Mouse (Mus musculus) cerebellum, postnatal 10 days (tissue): ENCODE data around the gene Shmt2.
A peak's percentile ranks its signal among the peaks of the same experiment; 100 is the strongest.

Experiments used
- DNase-seq, 2 experiments: peaks; one replicate each; pipeline ENCODE4 v3.0.0; 2021; ENCODE audit warnings: mixed read lengths in 2 of 2

The Shmt2 gene

DNA sequence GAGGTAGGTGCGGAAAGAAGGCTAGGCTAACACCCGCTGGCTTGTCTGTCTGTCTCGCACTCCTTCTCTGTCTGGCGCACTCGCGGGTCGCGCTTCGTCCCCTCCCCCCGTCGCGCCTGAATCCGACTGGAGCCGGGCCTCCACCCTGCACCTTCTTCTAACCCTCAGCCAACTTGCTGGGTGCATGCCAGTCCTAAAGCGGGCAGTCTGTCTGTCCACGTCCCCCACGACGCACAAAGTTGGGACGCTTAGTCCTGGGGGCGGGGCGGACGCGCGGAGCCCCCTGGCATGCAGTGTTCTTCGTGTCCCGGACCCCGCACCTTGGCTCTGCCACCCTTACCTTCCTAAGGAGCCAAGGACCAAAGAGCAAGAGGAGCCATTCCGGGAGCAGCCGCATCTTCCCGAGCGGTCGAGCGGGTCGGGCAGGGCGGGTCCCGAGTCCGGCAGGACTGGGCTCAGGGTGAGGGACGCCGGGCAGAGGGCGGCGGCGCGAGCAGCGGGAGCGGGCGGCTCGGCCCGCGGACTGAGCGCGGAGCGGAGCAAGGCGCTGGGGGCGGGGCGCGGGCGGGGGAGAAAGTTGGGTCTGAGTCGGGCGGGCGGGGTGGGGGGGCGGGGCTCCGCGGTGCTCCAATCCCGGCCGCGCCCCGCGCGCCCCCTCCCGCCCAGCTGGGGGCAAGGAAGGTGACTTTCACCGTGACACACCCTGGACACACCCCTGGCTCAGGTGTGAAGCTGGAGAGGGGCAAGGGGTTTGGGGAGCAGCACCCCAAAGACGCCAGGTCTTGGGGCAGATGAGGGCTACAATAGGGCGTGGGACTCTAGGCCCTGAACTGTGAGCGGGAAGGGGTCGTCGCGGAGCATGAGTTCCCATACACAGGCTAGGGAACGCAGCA lies 12.0 kb upstream of the Shmt2 start, which contains the start of gene Nxph4:
Gene Nxph4 (minus strand): TSS at position 524 of the 893 bp plus-strand sequence.
- peak; percentile 77 to 78 for DNase-seq

DNA sequence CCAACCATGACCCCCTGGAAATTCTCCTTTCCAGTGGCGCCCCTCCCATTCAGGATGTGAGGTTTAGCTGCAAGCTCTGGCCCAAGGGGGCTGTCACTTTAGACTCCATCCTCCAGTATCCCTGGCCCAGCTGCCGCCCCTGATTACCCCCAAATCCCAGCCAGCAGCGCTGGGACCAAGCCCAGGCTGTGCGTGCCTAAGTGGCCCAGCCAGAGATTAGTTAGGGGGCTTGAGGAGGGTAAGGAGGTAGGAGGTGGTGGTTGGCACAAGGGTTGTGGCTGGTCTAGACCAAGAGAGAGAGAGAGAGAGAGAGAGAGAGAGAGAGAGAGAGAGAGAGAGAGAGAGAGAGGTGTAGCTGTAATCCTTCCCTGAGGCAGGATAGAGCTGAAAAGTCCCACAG lies 9.3 kb upstream of the Shmt2 start:
- peak; percentile 48 to 53 for DNase-seq

DNA sequence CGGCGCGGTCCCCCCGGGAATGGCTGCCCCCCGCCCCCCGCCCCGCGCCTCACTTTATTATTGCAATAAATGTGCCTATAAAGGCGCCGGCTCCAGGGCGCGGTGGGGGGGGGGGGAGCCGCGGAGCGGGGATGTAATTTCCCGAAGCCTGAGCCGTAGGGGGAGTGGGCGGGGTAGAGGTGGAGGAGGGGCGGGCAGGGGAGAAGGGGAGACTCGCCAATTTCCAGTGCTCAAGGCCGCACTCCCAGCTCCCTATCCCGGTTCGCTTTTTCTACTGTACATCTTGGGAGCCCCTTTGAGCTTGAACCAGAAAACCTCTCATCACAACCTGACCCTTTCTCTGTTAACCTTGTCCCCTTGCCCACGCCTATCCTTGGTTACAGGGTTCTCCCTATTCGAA lies 8.7 kb upstream of the Shmt2 start:
- DNase-seq, result peak; percentile 55

DNA sequence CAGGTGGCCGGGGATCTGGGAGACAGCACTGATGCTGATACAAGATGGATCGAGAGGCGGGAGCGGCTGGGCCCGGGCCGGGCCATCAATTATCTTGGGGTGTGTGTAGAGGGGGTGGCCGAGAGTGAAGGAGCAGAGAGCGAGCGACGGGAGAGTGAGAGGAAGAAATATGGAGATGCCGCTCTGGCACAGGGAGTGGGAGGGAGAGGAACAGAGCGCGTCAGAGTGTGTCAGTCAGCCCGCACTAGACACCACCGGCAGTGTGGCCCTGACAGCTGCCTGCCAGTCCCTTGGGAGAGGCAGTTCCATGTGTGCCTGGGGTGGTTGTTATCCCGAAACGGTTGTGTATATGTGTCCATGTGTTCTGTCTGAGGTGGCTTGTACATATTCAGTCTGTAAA lies 5.2 kb upstream of the Shmt2 start:
- DNase-seq, result peak; percentile 54 to 57

DNA sequence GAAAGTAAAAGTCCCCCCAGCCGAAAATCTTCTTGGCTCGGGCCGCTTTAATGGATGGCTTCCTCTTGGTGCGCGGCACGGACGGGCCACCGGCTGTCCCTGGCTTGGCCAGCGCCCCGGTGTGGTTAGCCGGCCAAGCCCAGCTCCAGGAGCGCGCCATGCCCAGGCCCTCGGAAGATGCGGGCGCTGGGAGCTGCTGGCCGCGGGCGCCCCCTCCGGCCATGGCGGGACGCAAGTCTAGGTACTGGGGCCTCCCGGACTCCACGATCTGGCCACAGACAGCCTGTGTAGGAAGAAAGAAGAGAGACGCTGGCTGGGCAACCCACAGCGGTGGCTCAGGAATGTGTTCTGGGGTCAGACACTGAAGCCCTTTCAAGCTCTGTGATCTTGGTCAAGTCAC lies 4.4 kb upstream of the Shmt2 start:
- peak; percentile 84 to 88 for DNase-seq

DNA sequence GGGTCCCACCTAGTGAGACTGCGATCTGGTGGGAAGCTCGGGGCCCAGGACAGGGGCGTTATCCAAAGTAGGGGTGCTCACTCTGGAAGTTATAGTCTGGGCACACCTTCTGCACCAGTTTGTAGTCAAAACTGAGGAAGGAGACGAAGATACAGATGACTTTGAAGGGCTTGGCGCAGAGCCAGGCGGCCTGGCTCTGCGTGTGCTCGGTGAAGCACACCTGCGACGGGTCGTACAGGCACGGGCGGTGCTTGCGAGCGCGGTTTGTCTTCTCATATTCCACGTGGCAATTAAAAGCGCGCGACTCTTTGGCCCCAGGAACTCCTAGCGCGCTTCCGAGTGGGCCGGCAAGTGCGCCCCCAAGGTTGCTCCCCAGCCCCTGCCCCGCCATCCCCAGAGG lies 3.8 kb upstream of the Shmt2 start:
- DNase-seq, result peak; percentile 50 to 52

DNA sequence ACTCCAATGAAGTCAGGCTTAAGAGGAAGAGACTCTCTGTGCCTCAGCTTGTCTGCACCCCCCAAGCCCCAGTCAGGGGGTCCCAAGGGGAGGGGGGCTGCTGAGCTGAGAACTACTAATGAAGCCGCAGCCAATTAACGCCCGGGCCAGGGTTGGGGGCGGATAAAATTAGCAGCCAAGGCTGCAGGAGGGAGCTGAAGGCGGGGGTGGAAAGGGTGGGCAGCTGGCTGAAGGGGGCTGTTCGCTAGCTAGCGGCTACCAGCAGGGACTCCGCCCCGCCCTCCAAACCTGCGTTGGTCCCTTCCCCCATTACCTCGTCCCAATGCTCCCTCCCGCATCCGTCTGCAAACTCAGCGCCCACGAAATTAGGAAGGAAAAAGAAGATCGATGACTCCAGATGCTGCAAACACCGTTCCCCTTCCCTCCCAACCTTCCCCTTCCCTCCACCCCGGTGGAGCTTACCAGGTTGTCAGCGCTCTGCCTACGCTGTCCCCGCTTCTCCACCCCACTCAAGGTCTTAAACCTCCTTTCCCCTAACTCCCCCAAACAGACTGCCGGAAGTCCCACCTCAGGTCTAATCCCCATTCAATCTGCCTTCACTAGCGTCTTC lies 2.5 kb upstream of the Shmt2 start:
- peak; percentile 59 to 60 for DNase-seq

DNA sequence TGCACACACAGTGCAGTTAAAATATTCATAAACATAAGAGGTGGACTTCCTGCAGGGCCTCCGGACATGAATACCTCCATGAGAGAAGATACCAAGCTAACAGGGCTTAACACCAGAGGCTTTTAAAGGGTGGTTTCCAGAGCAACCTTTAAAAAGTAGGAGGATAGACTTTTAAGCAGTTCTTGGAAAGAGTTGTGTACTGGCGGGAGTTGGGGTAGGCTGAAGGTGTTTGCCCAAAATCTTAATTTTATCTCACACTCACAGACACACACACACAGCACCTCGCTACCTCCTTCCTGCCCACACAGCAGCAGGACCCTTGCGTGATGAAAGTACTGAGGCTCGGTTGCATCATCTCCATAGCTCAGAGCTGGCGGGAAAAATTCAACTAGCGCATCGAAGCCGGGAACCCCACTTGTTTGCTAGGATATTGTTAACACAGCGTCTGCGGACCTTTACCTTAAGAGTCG lies 598 bp downstream of the Shmt2 start:
- no peak for DNase-seq

DNA sequence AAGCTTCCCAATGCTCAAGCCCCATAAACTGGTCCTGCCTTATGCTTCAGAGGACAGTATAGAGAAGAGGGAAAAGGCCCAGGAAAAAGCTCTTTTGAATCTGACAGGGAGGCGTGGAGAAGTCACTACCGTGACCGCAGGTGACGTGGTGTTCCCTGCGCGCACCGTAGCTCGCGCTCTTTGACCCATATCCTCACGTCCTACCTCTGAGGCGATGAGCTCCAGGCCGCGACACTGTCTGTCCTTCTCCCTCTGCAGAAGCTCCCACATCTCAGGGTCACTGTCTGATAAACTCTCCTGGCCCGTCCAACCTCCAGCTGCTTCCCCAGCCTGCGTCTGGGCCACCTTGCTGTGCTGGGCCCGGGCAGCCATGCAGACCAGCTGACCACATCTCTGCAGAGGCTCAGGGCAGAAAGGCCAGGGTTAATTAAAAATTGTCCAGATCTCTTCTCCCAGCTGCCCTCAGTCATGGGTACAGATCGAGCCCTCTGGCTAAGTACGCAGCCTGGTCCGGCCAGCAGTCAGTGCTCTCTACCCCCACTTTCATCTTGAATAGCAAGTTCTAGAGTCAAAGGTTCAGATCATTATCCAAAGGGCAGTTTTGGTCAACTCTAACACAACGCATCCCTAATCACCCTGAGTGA lies 1.4 kb downstream of the Shmt2 start:
- peak in 1 of 2 experiments; percentile 19 for DNase-seq

DNA sequence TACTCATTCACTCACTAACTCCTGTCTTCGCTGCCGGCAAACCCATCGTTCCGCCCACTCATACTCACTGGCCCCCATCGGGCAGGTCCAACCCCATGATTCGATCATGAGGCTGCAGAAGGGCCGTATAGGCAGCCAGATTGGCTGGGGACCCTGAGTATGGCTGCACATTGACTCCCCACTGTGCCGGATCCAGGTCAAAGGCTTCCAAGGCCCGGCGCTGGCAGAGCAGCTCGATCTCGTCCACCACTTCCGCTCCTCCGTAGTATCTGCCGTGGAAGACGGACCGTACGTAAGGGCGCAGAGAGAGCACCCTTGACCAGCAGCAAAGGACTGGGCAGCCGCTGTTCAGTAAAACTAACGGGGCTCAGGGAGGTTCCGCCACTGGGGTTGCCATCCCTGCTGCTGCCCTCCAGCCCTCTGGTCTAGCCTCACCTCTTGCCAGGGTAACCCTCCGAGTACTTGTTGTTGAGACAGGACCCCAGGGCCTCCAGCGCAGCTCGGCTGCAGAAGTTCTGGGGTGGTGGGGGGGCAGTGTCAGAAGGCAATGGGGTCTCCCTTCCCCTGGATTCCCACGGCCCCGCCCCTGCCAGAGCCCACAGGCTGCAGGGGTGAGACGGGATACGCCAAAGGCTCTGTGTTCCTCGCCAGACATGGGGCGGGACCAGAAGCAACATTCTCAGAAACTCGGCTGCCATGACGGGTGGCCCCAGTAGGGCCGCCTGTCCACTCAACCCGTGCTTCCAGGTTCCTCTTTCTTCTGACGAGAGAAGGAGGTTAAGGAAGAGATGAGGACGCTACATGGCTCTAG lies 2.1 kb downstream of the Shmt2 start:
- DNase-seq, result peak; percentile 26 to 34

DNA sequence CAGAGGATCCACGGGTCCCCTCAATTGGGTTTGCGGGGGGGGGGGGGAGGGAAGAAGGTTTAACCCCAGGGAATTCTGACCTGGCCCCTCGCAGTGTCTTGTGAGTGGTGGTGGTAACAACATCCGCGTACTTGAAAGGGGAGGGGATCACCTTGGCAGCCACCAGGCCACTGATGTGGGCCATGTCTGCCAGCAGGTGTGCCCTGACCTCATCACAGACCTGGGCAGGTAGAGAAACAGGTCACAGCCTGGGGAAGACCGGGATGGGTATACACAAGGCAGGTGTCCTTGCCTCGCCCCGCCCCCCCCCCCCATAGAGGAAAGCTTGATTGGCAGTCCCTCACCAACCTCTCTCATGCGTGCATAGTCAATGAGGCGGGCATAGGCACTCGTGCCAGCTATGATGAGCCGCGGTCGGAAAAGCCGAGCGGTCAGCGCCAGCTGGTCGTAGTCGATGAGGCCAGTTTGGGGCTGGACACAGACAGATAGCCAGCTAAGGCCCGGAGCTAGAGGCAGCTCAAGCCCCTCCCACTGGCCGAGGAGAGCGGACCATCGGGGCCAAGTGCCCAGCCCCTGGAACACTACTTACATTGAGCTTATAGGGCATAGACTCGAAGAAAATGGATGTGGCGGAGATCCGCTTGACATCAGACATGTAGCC lies 3.1 kb downstream of the Shmt2 start:
- DNase-seq, result peak; percentile 67

DNA sequence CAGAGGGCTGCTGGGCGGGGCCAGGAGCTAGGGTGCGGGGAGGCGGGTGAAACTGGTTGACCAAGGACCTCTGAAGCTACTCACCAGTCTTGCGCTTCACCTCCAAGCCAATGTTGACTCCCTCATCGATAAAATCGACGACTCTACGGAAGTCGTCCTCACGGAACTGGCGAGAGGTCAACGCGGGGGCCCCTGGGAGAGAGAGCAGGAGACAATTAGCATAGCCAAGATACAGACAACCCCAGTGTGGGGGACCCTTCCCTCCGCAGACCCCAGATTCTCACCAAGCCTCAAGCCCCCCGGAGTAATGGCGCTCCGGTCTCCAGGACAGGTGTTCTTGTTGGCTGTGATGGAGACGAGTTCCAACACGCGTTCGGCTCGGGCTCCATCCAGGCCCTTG lies 4.3 kb downstream of the Shmt2 start:
- peak in 1 of 2 experiments; percentile 25 for DNase-seq

DNA sequence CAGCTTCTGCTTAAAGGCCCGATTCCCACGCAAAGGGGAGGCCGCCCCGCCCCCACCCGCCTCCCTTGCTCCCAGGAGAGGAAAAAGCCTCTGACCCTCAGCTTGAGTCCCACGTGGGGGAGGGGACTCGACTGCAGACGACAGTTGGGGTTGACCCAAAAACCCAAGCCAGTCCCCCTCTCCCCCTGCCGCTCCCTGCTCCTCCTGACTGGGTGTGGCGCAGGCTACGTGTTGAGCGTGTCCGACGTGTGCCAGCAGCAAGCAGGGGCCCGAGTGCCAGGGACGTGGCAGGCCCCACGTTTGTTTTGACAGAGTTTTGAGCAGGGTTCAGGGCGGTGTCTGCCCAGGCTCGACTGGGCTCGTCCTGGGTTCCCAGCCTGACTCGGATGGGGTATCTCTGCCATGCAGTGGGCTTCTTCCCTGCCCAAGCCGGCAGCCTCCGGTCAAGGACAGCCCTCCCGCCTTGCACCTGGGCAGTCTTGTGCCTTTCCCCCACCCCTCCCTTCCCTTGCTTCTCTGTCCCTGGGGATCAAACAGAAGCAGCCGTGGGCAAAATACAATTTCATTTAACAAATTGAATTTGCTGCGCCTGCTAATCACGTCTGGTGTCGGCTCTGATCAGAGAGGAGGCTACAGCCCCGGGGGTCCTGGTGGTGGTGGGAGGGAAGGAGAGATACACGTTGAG lies 5.5 kb downstream of the Shmt2 start:
- DNase-seq, result peak; percentile 39 to 45

DNA sequence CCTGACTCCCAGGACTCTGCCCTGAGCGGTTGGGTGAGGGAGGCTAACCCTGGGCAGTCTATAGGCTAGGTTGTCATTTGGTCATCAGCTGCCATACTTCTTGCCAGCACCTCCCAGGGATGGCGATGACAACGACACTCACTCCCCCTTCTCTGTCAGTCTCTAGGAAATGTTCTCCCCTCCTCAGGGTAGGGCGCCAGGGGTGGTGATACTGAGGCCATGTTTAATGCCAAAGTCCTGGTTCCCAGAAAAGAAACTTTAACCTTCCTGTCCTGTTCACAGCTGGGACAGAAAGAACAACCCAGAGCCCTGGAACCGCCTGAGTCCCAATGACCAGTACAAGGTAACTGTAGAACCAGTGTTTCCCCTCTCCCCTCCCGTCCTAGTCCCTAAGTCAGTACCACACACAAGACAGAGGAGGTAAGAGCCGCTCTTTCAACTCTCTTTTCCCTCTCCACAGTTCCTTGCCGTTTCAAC lies 6.2 kb downstream of the Shmt2 start:
- no peak for DNase-seq

DNA sequence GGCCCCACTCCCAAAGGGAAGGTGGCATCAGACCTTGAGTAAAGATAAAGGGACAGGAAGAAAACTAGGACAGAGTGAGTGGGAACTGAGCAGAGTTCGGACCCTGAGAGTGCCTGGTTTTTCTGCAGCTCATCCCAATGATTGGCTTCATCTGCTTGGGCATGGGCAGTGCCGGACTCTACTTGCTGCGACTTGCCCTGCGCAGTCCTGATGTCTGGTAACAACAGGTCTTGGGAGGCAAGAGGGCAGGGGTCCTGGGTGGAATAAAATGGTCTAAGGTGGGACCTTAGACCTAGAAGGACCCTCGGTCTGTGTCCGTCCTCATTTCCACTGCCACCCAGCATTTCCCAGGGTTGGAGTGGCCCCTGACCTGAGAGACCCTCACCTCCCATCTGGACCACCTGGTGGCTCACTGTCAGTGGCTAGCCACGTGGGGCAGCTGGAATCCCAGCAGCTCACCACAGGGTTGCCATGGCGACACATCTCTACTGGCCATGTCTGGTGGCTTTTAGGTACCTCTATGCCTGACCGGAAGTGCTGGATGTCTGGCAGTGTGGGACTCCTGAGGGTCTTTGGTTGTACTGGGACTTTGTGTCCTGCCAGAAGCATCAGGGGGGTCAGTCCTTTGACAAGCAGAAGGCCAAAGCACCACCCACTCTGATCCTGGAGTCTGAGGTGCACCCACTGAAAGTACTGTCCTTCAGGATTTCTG lies 6.8 kb downstream of the Shmt2 start:
- DNase-seq, result peak in 1 of 2 experiments; percentile 41

DNA sequence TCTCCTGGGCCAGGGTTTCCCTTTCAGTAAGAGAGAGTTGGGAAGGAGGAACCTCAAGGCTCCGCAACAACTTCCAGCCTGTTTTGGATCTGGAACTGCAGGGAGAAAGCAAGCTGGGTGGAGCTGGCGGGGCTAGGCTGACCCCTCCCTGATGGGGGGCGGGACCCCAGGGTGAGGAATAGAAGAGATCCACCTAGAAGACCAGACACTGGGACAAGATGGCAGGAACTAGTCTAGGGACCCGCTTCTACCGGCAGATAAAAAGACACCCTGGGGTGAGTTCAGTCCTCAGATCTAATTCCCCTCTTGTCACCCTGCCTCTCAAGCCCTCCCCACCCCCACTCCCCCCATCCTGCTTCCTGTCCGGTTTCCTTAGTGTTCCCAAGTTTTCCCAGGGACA lies 7.5 kb downstream of the Shmt2 start, which contains the start of gene Ndufa4l2:
Gene Ndufa4l2 (plus strand): TSS at position 204 of the 400 bp plus-strand sequence.
- DNase-seq, result peak; percentile 37 to 45

DNA sequence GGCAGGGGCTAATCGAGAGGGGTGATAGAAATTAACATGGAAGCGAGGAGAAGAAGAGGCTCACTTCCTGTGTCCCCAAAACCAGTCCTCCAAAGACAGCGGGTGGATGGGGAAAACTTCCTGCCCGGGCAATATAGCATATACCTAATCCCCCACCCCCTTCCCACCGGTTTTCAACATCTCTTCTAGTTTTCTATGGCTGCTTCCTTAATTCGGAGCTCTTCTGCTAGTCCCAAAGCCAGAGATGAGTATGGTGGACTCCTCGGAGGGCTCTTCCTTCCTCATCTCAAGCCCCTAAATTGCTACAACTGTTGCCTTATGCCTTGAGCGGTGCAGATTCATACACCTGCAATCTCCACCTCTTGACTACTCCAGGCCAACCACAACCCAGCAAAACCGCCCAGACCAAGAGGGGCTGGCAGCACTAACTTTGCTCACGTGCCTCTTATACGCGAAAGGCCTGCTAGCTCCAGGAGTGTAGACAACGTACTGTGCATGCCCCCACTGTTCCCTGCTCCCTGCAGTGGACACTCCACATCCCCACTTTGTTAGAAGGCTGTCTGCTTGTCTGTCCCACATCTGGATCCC lies 8.0 kb downstream of the Shmt2 start:
- no peak for DNase-seq

DNA sequence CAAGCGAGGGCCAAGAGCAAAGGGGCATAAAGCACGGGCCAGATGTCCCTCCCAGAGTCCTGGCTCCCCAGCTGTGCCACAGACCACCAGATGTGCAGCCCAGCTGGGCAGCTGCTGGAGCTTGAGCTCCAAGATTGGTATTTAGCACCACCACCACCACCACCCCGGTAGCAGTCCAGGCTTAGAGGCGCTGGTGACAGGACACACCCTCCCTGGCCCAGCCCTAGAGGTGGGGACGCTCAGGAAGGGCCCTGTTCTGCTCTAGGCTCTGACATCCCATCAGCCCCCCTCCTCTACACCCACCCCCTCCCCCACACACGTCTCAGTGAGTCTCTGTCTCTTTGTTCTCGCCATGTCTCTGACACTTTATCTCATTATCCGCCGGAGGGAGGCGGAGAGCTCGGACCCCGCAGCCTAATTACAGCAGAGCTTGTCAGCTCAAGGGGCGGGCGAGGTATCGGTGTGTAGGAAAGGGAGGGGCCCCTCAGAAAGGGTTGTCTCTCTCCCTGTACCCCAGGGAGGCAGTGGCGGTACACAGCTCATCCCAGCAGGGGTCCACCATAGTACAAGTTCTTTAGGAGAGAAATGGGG lies 8.6 kb downstream of the Shmt2 start:
- DNase-seq, result peak; percentile 50 to 59

DNA sequence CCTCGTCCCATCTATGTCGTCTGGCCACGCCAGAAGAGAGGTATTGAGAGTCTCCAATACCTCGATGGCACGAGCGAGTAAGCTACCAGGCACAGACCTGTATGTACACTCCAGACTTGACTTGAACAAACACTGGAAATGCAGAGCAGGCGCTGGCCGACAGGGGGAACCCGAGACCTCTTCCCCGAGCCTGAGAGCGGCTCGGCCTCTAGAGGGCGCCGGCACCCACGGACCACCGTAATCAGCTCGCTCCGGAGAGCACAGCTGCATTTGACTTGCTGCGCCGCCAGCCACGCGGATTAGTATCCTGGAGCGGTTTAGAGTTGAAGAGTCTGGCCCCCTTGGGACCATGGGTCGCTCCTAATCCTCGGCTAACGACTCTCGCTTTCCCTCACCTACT lies 9.4 kb downstream of the Shmt2 start:
- DNase-seq, result peak; percentile 97 to 98

DNA sequence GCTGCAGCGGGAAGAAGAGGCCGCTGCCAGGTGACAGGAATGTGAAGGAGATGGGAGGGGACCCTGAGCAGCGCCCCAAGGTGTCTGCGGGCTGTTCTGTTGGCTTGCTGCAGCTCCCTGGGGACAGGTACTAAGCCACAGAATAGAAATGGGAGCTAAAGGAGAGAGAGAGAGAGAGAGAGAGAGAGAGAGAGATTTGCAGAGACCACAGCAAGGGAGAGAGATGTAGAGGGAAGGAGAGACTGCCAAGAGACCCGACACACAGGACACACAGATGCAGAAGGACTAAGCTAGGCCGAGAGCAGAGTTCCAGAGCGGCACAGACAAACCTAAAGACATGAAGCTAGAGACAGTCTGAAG lies 10.0 kb downstream of the Shmt2 start:
- DNase-seq, result no peak
